Mouse (Mus musculus): ENCODE measurements around the gene Ptprt.

DNA sequence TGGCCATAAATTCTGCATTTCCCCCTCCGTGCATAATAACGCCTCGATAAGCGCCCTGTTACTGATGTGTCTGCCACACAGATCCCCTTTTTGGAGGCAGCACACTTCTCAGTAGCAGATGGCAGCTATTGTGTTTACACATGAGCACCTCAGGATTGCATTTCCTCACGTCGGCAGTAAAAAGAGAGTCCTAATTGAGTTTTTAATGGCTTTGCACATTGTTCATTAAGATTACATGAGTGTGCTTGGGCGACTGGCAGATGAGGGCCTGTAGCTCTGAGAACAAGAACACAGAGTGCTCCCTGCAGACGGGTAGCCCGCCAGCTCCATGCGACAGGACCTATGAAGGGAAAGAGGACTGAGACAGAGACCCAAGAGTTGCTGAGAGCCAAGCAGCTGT lies 378.8 kb downstream of the Ptprt start:
- TF ChIP-seq CTCF (IDR thresholded peaks at IDR 0.05; ENCODE audit: extremely low read depth, insufficient read length, insufficient replicate concordance, low read depth, low read length) (no peak), POLR2A (IDR thresholded peaks at IDR 0.05; ENCODE audit: low read depth, low read length) (no peak)
